21 mouse cellular contexts compared by ENCODE assay signal in the genomic region with DNA sequence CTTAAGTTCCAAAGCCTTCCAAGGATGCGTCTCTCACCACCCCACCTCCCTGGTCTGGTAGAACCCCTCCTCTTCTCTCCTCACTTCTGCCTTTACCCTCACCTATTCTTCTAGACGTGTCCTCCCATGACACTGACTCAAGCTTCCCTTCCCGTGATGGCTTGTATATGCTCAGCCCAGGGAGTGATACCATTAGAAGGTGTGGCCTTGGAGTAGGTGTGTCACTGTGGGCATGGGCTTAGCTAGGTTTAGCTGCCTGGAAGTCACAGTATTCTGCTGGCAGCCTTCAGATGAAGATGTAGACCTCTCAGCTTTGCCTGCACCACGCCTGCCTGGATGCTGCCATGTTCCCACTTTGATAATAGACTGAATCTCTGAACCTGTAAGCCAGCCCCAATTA. TPM values are rescaled to one million over a fixed set of nuclear protein-coding genes. Genes with fewer than 3 reads are reported as not detected.
DNase-seq lines count a peak whose midpoint lies in the region; ATAC-seq and TF ChIP-seq lines count a peak whose summit lies in the region.
"Had no signal": no experiment of that assay in that cellular context is flagged by ENCODE, and none has a peak within 500 bp of the region (broad histone marks: within the 10 kb centered on the region; RNA-seq: fewer than 3 reads in every experiment).

No protein-coding gene starts in this region.

- H3K36me3 ChIP-seq in intestine, embryonic 15.5 days, result peaks cover 28% of the 10 kb centered on the region; the same call in 1 of the 2 replicates
- peaks cover 10% of the 10 kb centered on the region; the same call in 1 of the 2 replicates for H3K36me3 ChIP-seq in intestine, embryonic 16.5 days (ENCODE audit: control insufficient read depth, insufficient read depth, low read length)
- peaks cover 66% of the 10 kb centered on the region for H3K36me3 ChIP-seq in liver, embryonic 13.5 days
- peaks cover 71% of the 10 kb centered on the region for H3K36me3 ChIP-seq in intestine, postnatal 0 days (ENCODE audit: control insufficient read depth, insufficient read depth)

- no peak for DNase-seq in liver, embryonic 13.5 days
- DNase-seq in liver, result no peak
- no peak for DNase-seq in cerebellum, postnatal 25 days
- DNase-seq: adrenal gland, adult 2 months; adrenal gland, postnatal 10 days; adrenal gland, postnatal 25 days; cerebellum, adult 11 months; cerebellum, adult 18-20 months; cerebellum, adult 8-10 months; cerebellum, adult 9-11 months; cerebellum, postnatal 14 days had no signal

- no peak overlapping the region for H3K4me3 ChIP-seq in intestine, embryonic 15.5 days (replicated peaks)
- no peak overlapping the region for H3K4me3 ChIP-seq in intestine, embryonic 16.5 days (ENCODE audit: low read length)
- H3K4me3 ChIP-seq in liver, embryonic 13.5 days (replicated peaks), result no peak overlapping the region
- no peak overlapping the region for H3K4me3 ChIP-seq in intestine, postnatal 0 days (ENCODE audit: low read depth, low read length)
- H3K4me3 ChIP-seq: embryonic facial prominence, embryonic 12.5 days; erythroblast, embryonic 14.5 days; forebrain, embryonic 13.5 days had no signal

- no peak overlapping the region for H3K9ac ChIP-seq in intestine, embryonic 15.5 days
- no peak overlapping the region for H3K9ac ChIP-seq in intestine, embryonic 16.5 days (ENCODE audit: low read depth, low read length)
- no peak overlapping the region for H3K9ac ChIP-seq in liver, embryonic 13.5 days
- no peak overlapping the region for H3K9ac ChIP-seq in intestine, postnatal 0 days (ENCODE audit: low read depth, low read length)
- H3K9ac ChIP-seq: embryonic facial prominence, embryonic 12.5 days; forebrain, embryonic 13.5 days had no signal

- no peaks in the 10 kb centered on the region for H3K27me3 ChIP-seq in intestine, embryonic 15.5 days (replicated peaks)
- no peaks in the 10 kb centered on the region for H3K27me3 ChIP-seq in intestine, embryonic 16.5 days (replicated peaks; ENCODE audit: control insufficient read depth, insufficient read depth, low read length)
- no peaks in the 10 kb centered on the region for H3K27me3 ChIP-seq in liver, embryonic 13.5 days
- H3K27me3 ChIP-seq in intestine, postnatal 0 days (replicated peaks; ENCODE audit: control insufficient read depth, insufficient read depth, low read length), result no peaks in the 10 kb centered on the region

- no peaks in the 10 kb centered on the region for H3K4me1 ChIP-seq in intestine, embryonic 15.5 days (replicated peaks)
- H3K4me1 ChIP-seq in intestine, embryonic 16.5 days (ENCODE audit: control insufficient read depth, insufficient read depth, low read length), result no peaks in the 10 kb centered on the region; the same call in 1 of the 2 replicates
- peaks cover 51% of the 10 kb centered on the region for H3K4me1 ChIP-seq in liver, embryonic 13.5 days (replicated peaks)
- H3K4me1 ChIP-seq in intestine, postnatal 0 days (replicated peaks; ENCODE audit: control insufficient read depth, insufficient read depth, low read length), result no peaks in the 10 kb centered on the region
- H3K4me1 ChIP-seq: forebrain, embryonic 13.5 days had no signal

- H3K9me3 ChIP-seq in intestine, embryonic 15.5 days, result no peaks in the 10 kb centered on the region
- H3K9me3 ChIP-seq in intestine, embryonic 16.5 days (ENCODE audit: control insufficient read depth, low read length), result no peaks in the 10 kb centered on the region
- H3K9me3 ChIP-seq in liver, embryonic 13.5 days (replicated peaks), result no peaks in the 10 kb centered on the region
- H3K9me3 ChIP-seq in intestine, postnatal 0 days (ENCODE audit: control insufficient read depth), result no peaks in the 10 kb centered on the region
- H3K9me3 ChIP-seq: embryonic facial prominence, embryonic 10.5 days; embryonic facial prominence, embryonic 12.5 days; forebrain, embryonic 10.5 days; forebrain, embryonic 13.5 days had no signal

- no peak overlapping the region for H3K27ac ChIP-seq in intestine, embryonic 15.5 days
- H3K27ac ChIP-seq in intestine, embryonic 16.5 days (ENCODE audit: low read length), result no peak overlapping the region
- peak overlapping the region; percentile 45; the same call in 1 of the 2 replicates for H3K27ac ChIP-seq in liver, embryonic 13.5 days
- H3K27ac ChIP-seq in intestine, postnatal 0 days (ENCODE audit: low read depth, low read length), result no peak overlapping the region
- H3K27ac ChIP-seq: embryonic facial prominence, embryonic 10.5 days; embryonic facial prominence, embryonic 12.5 days; forebrain, embryonic 10.5 days; forebrain, embryonic 13.5 days had no signal

- ATAC-seq in intestine, embryonic 15.5 days, result peak; percentile 38; the same call in 1 of the 2 replicates
- ATAC-seq in intestine, embryonic 16.5 days, result no peak
- ATAC-seq in liver, embryonic 13.5 days (ENCODE audit: low read depth), result peak; percentile 45; the same call in 1 of the 2 replicates
- 0 out of 2 replicates have a peak, but pooled peaks have one; percentile 55 for ATAC-seq in erythroblast, adult 5-6 weeks (replicated peaks; ENCODE audit: low FRiP score, poor library complexity, severe bottlenecking)
- 0 out of 2 replicates have a peak, but pooled peaks have one; percentile 12 for ATAC-seq in intestine, postnatal 0 days
- ATAC-seq: forebrain, embryonic 13.5 days; forebrain, embryonic 16.5 days had no signal

- WGBS in intestine, embryonic 15.5 days, result 81% methylated on average over 4 of the region's 4 CpGs
- WGBS in intestine, embryonic 16.5 days, result 82% methylated on average over 4 of the region's 4 CpGs
- WGBS in liver, embryonic 13.5 days (ENCODE audit: insufficient replicate concordance), result 56% methylated on average over 4 of the region's 4 CpGs
- WGBS in intestine, postnatal 0 days, result 71% methylated on average over 4 of the region's 4 CpGs

- TF ChIP-seq CTCF in intestine, postnatal 0 days (IDR thresholded peaks at IDR 0.05; ENCODE audit: low read depth), result no peak

- H3K4me2 ChIP-seq in intestine, embryonic 15.5 days (replicated peaks), result no peak overlapping the region
- H3K4me2 ChIP-seq in intestine, embryonic 16.5 days (ENCODE audit: low read depth, low read length), result no peak overlapping the region
- H3K4me2 ChIP-seq in liver, embryonic 13.5 days, result no peak overlapping the region
- H3K4me2 ChIP-seq in intestine, postnatal 0 days (replicated peaks; ENCODE audit: low read depth), result no peak overlapping the region
- H3K4me2 ChIP-seq: forebrain, embryonic 13.5 days had no signal

RNA-seq across cellular contexts. Expression of a gene that starts 10.6 kb away (rescaled TPM):
- polyA plus RNA-seq in intestine, embryonic 15.5 days (2015; fragmentation: Nextera tagmentation; extraction: Ambion mirVana), result 28.4 and 29.3 TPM in 2 replicates
- polyA plus RNA-seq in intestine, embryonic 16.5 days (2015; fragmentation: Nextera tagmentation; extraction: Ambion mirVana), result 24.4 and 25.7 TPM in 2 replicates
- polyA plus RNA-seq in liver, embryonic 13.5 days (2015; fragmentation: Nextera tagmentation; extraction: Ambion mirVana), result 9.9 and 10.6 TPM in 2 replicates
- 15.2 and 16.9 TPM in 2 replicates for total RNA-seq in erythroblast, adult 5-6 weeks (2015; ENCODE audit: low replicate concordance)
- total RNA-seq in erythroblast, adult 5-6 weeks (2017; ENCODE audit: low replicate concordance), result 24.8 and 27.9 TPM in 2 replicates
- 11.7 and 12.5 TPM in 2 replicates for polyA plus RNA-seq in intestine, postnatal 0 days (2015; fragmentation: Nextera tagmentation; extraction: Ambion mirVana)

RNA-seq across cellular contexts. Expression of a gene that starts 16.6 kb away (rescaled TPM):
- polyA plus RNA-seq in intestine, embryonic 15.5 days (2015; fragmentation: Nextera tagmentation; extraction: Ambion mirVana), result 2.4 and 2.7 TPM in 2 replicates
- 2.8 TPM in 2 replicates for polyA plus RNA-seq in intestine, embryonic 16.5 days (2015; fragmentation: Nextera tagmentation; extraction: Ambion mirVana)
- 1.2 and 1.3 TPM in 2 replicates for polyA plus RNA-seq in liver, embryonic 13.5 days (2015; fragmentation: Nextera tagmentation; extraction: Ambion mirVana)
- total RNA-seq in erythroblast, adult 5-6 weeks (2015; ENCODE audit: low replicate concordance), result 5.4 TPM in 1 of 2 replicates, not detected in the other
- total RNA-seq in erythroblast, adult 5-6 weeks (2017; ENCODE audit: low replicate concordance), result 0.85 TPM in 1 of 2 replicates, not detected in the other
- polyA plus RNA-seq in intestine, postnatal 0 days (2015; fragmentation: Nextera tagmentation; extraction: Ambion mirVana), result 1.3 and 1.8 TPM in 2 replicates

RNA-seq across cellular contexts. Expression of a gene that starts 21.1 kb away (rescaled TPM):
- polyA plus RNA-seq in intestine, embryonic 15.5 days (2015; fragmentation: Nextera tagmentation; extraction: Ambion mirVana), result 1,676 and 1,825 TPM in 2 replicates
- polyA plus RNA-seq in intestine, embryonic 16.5 days (2015; fragmentation: Nextera tagmentation; extraction: Ambion mirVana), result 1,841 and 1,876 TPM in 2 replicates
- polyA plus RNA-seq in liver, embryonic 13.5 days (2015; fragmentation: Nextera tagmentation; extraction: Ambion mirVana), result 498 and 524 TPM in 2 replicates
- 410 and 475 TPM in 2 replicates for total RNA-seq in erythroblast, adult 5-6 weeks (2015; ENCODE audit: low replicate concordance)
- 558 TPM in 2 replicates for total RNA-seq in erythroblast, adult 5-6 weeks (2017; ENCODE audit: low replicate concordance)
- 2,493 and 2,543 TPM in 2 replicates for polyA plus RNA-seq in intestine, postnatal 0 days (2015; fragmentation: Nextera tagmentation; extraction: Ambion mirVana)

RNA-seq across cellular contexts. Expression of a gene that starts 32.5 kb away (rescaled TPM):
- polyA plus RNA-seq in intestine, embryonic 15.5 days (2015; fragmentation: Nextera tagmentation; extraction: Ambion mirVana), result 14.5 and 15.2 TPM in 2 replicates
- 13.3 and 13.6 TPM in 2 replicates for polyA plus RNA-seq in intestine, embryonic 16.5 days (2015; fragmentation: Nextera tagmentation; extraction: Ambion mirVana)
- polyA plus RNA-seq in liver, embryonic 13.5 days (2015; fragmentation: Nextera tagmentation; extraction: Ambion mirVana), result 6.2 and 7.1 TPM in 2 replicates
- total RNA-seq in erythroblast, adult 5-6 weeks (2015; ENCODE audit: low replicate concordance), result 0.19 and 0.63 TPM in 2 replicates
- total RNA-seq in erythroblast, adult 5-6 weeks (2017; ENCODE audit: low replicate concordance), result 2.8 and 3.2 TPM in 2 replicates
- 10.0 and 10.4 TPM in 2 replicates for polyA plus RNA-seq in intestine, postnatal 0 days (2015; fragmentation: Nextera tagmentation; extraction: Ambion mirVana)

RNA-seq across cellular contexts. Expression of a gene that starts 34.1 kb away (rescaled TPM):
- 3,667 and 3,915 TPM in 2 replicates for polyA plus RNA-seq in intestine, embryonic 15.5 days (2015; fragmentation: Nextera tagmentation; extraction: Ambion mirVana)
- 3,191 and 3,364 TPM in 2 replicates for polyA plus RNA-seq in intestine, embryonic 16.5 days (2015; fragmentation: Nextera tagmentation; extraction: Ambion mirVana)
- polyA plus RNA-seq in liver, embryonic 13.5 days (2015; fragmentation: Nextera tagmentation; extraction: Ambion mirVana), result 2,776 and 3,150 TPM in 2 replicates
- total RNA-seq in erythroblast, adult 5-6 weeks (2015; ENCODE audit: low replicate concordance), result 936 and 1,095 TPM in 2 replicates
- total RNA-seq in erythroblast, adult 5-6 weeks (2017; ENCODE audit: low replicate concordance), result 729 and 801 TPM in 2 replicates
- polyA plus RNA-seq in intestine, postnatal 0 days (2015; fragmentation: Nextera tagmentation; extraction: Ambion mirVana), result 2,426 and 2,428 TPM in 2 replicates
